Mouse (Mus musculus) urinary bladder, adult 18-20 months (tissue): Measurements from ENCODE around the gene Mob3b.

Experiments
- DNase-seq, 2 experiments: peaks; one replicate each; pipeline ENCODE4 v3.0.0; 2022; ENCODE audit warnings: low spot score in 2 of 2, mixed read lengths in 2 of 2

Gene Mob3b

DNA sequence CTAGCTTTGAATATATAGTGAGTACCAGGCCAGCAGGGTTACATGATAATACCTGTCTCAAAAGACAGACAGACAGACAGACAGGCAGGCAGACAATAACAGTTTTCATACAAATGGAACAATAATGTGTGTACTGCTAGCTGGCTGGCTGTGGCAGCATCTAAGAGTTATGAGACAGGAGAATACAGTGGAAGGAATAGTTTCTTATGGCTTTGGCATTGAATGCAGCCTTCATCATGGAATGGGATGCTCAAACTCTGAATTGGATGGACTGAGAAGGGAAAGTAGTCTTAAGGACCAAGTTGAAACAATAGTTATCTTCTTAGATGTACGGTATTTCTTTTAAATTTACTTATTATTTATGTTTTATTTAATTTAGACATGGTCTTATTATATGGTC lies 258.0 kb downstream of the Mob3b start:
- DNase-seq: no peak
